Mouse (Mus musculus) erythroid progenitor cell, adult 5-6 weeks (primary cell): ENCODE results near the gene Ugt1a7c. TPM values are rescaled to one million over a fixed set of nuclear protein-coding genes. Genes with fewer than 3 reads are reported as not detected.

Experiments used
- total RNA-seq, 2 experiments: library from RNA; stranded (forward) in 1 of 2; stranded (reverse) in 1 of 2; fragments of 150-400 nt in 1 of 2; fragments of 186-747, 209-891 nt in 1 of 2; gene quantifications; 2 replicates each; pipeline versions ENCODE4 v1.2.3 to v1.2.4; 2015 to 2017; ENCODE audit warnings: low replicate concordance in 2 of 2

The Ugt1a7c gene
- total RNA-seq, 2 experiments from 2014 or later, result 7.5 to 11.5 TPM

Other genes starting within 250 kb of the Ugt1a7c start
- gene Dgkd, start 241.8 kb upstream of the Ugt1a7c start, total RNA-seq (2015; ENCODE audit: low replicate concordance), result 23.1 and 29.3 TPM in 2 replicates
- gene Dgkd, start 241.8 kb upstream of the Ugt1a7c start, total RNA-seq (2017; ENCODE audit: low replicate concordance), result 19.3 and 24.0 TPM in 2 replicates
- gene Usp40, start 86.5 kb upstream of the Ugt1a7c start, total RNA-seq (2015; ENCODE audit: low replicate concordance), result 5.4 and 5.8 TPM in 2 replicates
- gene Usp40, start 86.5 kb upstream of the Ugt1a7c start, total RNA-seq (2017; ENCODE audit: low replicate concordance), result 1.2 and 2.2 TPM in 2 replicates
- not detected in 2 replicates for gene Ugt1a10, start 39.7 kb upstream of the Ugt1a7c start, total RNA-seq (2015; ENCODE audit: low replicate concordance)
- not detected in 2 replicates for gene Ugt1a10, start 39.7 kb upstream of the Ugt1a7c start, total RNA-seq (2017; ENCODE audit: low replicate concordance)
- gene Ugt1a9, start 24.3 kb upstream of the Ugt1a7c start, total RNA-seq (2015; ENCODE audit: low replicate concordance), result not detected in 2 replicates
- not detected in 2 replicates for gene Ugt1a9, start 24.3 kb upstream of the Ugt1a7c start, total RNA-seq (2017; ENCODE audit: low replicate concordance)
- gene Ugt1a8, start 7.2 kb upstream of the Ugt1a7c start, total RNA-seq (2015; ENCODE audit: low replicate concordance), result not detected in 2 replicates
- gene Ugt1a8, start 7.2 kb upstream of the Ugt1a7c start, total RNA-seq (2017; ENCODE audit: low replicate concordance), result not detected in 2 replicates
- not detected in 2 replicates for gene Ugt1a6b, start 8.2 kb downstream of the Ugt1a7c start, total RNA-seq (2015; ENCODE audit: low replicate concordance)
- not detected in 2 replicates for gene Ugt1a6b, start 8.2 kb downstream of the Ugt1a7c start, total RNA-seq (2017; ENCODE audit: low replicate concordance)
- 1.8 and 5.9 TPM in 2 replicates for gene Ugt1a6a, start 39.7 kb downstream of the Ugt1a7c start, total RNA-seq (2015; ENCODE audit: low replicate concordance)
- 0.26 TPM in 1 of 2 replicates, not detected in the other for gene Ugt1a6a, start 39.7 kb downstream of the Ugt1a7c start, total RNA-seq (2017; ENCODE audit: low replicate concordance)
- gene Ugt1a5, start 71.0 kb downstream of the Ugt1a7c start, total RNA-seq (2015; ENCODE audit: low replicate concordance), result 0.72 TPM in 1 of 2 replicates, not detected in the other
- not detected in 2 replicates for gene Ugt1a5, start 71.0 kb downstream of the Ugt1a7c start, total RNA-seq (2017; ENCODE audit: low replicate concordance)
- gene Ugt1a2, start 105.5 kb downstream of the Ugt1a7c start, total RNA-seq (2015; ENCODE audit: low replicate concordance), result 1.1 TPM in 1 of 2 replicates, not detected in the other
- gene Ugt1a2, start 105.5 kb downstream of the Ugt1a7c start, total RNA-seq (2017; ENCODE audit: low replicate concordance), result not detected in 2 replicates
- gene Dnajb3, start 110.7 kb downstream of the Ugt1a7c start, total RNA-seq (2015; ENCODE audit: low replicate concordance), result 49.0 and 58.7 TPM in 2 replicates
- gene Dnajb3, start 110.7 kb downstream of the Ugt1a7c start, total RNA-seq (2017; ENCODE audit: low replicate concordance), result 8.7 and 28.2 TPM in 2 replicates
- gene Ugt1a1, start 116.9 kb downstream of the Ugt1a7c start, total RNA-seq (2015; ENCODE audit: low replicate concordance), result 0.72 TPM in 1 of 2 replicates, not detected in the other
- gene Ugt1a1, start 116.9 kb downstream of the Ugt1a7c start, total RNA-seq (2017; ENCODE audit: low replicate concordance), result 3.9 TPM in 1 of 2 replicates, not detected in the other
- not detected in 2 replicates for gene Mroh2a, start 131.9 kb downstream of the Ugt1a7c start, total RNA-seq (2015; ENCODE audit: low replicate concordance)
- 0.30 and 0.64 TPM in 2 replicates for gene Mroh2a, start 131.9 kb downstream of the Ugt1a7c start, total RNA-seq (2017; ENCODE audit: low replicate concordance)
- gene Hjurp, start 182.6 kb downstream of the Ugt1a7c start, total RNA-seq (2015; ENCODE audit: low replicate concordance), result 297 and 306 TPM in 2 replicates
- gene Hjurp, start 182.6 kb downstream of the Ugt1a7c start, total RNA-seq (2017; ENCODE audit: low replicate concordance), result 349 and 388 TPM in 2 replicates
- gene Trpm8, start 182.6 kb downstream of the Ugt1a7c start, total RNA-seq (2015; ENCODE audit: low replicate concordance), result not detected in 2 replicates
- gene Trpm8, start 182.6 kb downstream of the Ugt1a7c start, total RNA-seq (2017; ENCODE audit: low replicate concordance), result not detected in 2 replicates